Mouse (Mus musculus) adrenal gland, adult 18-20 months (tissue): Measurements from ENCODE around the gene Klhl9. TPM values are rescaled to one million over a fixed set of nuclear protein-coding genes. Genes with fewer than 3 reads are reported as not detected.

Experiments
- total RNA-seq, 2 experiments: library from RNA; stranded (reverse); gene quantifications; 1 replicate in 1 of 2; 2 replicates in 1 of 2; pipeline ENCODE4 v1.2.3; 2021

Gene Klhl9
- total RNA-seq, 2 experiments from 2014 or later: 77.8 to 85.0 TPM

Other genes starting within 250 kb of the Klhl9 start
- gene Ifnb1, start 199.7 kb downstream of the Klhl9 start, total RNA-seq: not detected
- not detected for gene Ifna15, start 164.2 kb downstream of the Klhl9 start, total RNA-seq
- gene Ifna14, start 150.7 kb downstream of the Klhl9 start, total RNA-seq: not detected
- gene Ifna9, start 130.1 kb downstream of the Klhl9 start, total RNA-seq: not detected
- not detected for gene Ifna12, start 119.1 kb downstream of the Klhl9 start, total RNA-seq
- gene C87499, start 88.1 kb downstream of the Klhl9 start, total RNA-seq: not detected
- gene Ifna13, start 78.0 kb downstream of the Klhl9 start, total RNA-seq: not detected
- not detected for gene Ifna16, start 45.5 kb downstream of the Klhl9 start, total RNA-seq
- gene Ifna2, start 38.6 kb downstream of the Klhl9 start, total RNA-seq: not detected
- gene Ifnab, start 31.1 kb downstream of the Klhl9 start, total RNA-seq: not detected
- under 1 TPM in 1 of 2 experiments, not detected in 1; 0.40 TPM for gene Gm26566, start 660 bp downstream of the Klhl9 start, total RNA-seq
- gene Gm13271, start 32.4 kb upstream of the Klhl9 start, total RNA-seq: not detected
- gene Gm13283, start 37.7 kb upstream of the Klhl9 start, total RNA-seq: not detected
- not detected for gene Gm13290, start 51.4 kb upstream of the Klhl9 start, total RNA-seq
- not detected for gene Gm13289, start 54.5 kb upstream of the Klhl9 start, total RNA-seq
- gene Gm13272, start 57.4 kb upstream of the Klhl9 start, total RNA-seq: not detected
- not detected for gene Ifnz, start 59.7 kb upstream of the Klhl9 start, total RNA-seq
- not detected for gene Gm13276, start 63.2 kb upstream of the Klhl9 start, total RNA-seq
- not detected for gene Gm13277, start 66.2 kb upstream of the Klhl9 start, total RNA-seq
- gene Gm13278, start 69.1 kb upstream of the Klhl9 start, total RNA-seq: not detected
- not detected for gene Gm13275, start 72.0 kb upstream of the Klhl9 start, total RNA-seq
- gene Gm13279, start 74.9 kb upstream of the Klhl9 start, total RNA-seq: not detected
- not detected for gene Gm13285, start 77.2 kb upstream of the Klhl9 start, total RNA-seq
- gene Gm13287, start 80.8 kb upstream of the Klhl9 start, total RNA-seq: not detected
- not detected for gene Gm13288, start 83.1 kb upstream of the Klhl9 start, total RNA-seq
- not detected for gene Ifna7, start 93.8 kb upstream of the Klhl9 start, total RNA-seq
- not detected for gene Ifna11, start 97.5 kb upstream of the Klhl9 start, total RNA-seq
- gene Ifna6, start 105.0 kb upstream of the Klhl9 start, total RNA-seq: not detected
- gene Ifna5, start 113.1 kb upstream of the Klhl9 start, total RNA-seq: not detected
- gene Ifna4, start 119.4 kb upstream of the Klhl9 start, total RNA-seq: not detected
- not detected for gene Ifna1, start 127.6 kb upstream of the Klhl9 start, total RNA-seq
- gene Ifne, start 157.7 kb upstream of the Klhl9 start, total RNA-seq: not detected